In genomic region chr15:83220368-83221013, GRCm38 (mm10) we compare ENCODE assay signal across 20 mouse cellular contexts. TPM values are rescaled to one million over a fixed set of nuclear protein-coding genes. Genes with fewer than 3 reads are reported as not detected.
DNase-seq lines count a peak whose midpoint lies in the region; ATAC-seq and TF ChIP-seq lines count a peak whose summit lies in the region.
"Had no signal": no experiment of that assay in that cellular context is flagged by ENCODE, and none has a peak within 500 bp of the region (broad histone marks: within the 10 kb centered on the region; RNA-seq: fewer than 3 reads in every experiment).

No protein-coding gene starts in this region.

- no peak overlapping the region for H3K4me2 ChIP-seq in hindbrain, postnatal 0 days (ENCODE audit: low read depth, low read length)
- H3K4me2 ChIP-seq in lung, postnatal 0 days (replicated peaks; ENCODE audit: low read depth, low read length), result no peak overlapping the region
- H3K4me2 ChIP-seq in stomach, embryonic 14.5 days (replicated peaks; ENCODE audit: low read depth, low read length), result no peak overlapping the region
- H3K4me2 ChIP-seq: limb, embryonic 13.5 days; neural tube, embryonic 12.5 days had no signal

- no peak for TF ChIP-seq CTCF in hindbrain, postnatal 0 days (IDR thresholded peaks at IDR 0.05; ENCODE audit: low read depth)
- TF ChIP-seq CTCF in lung, postnatal 0 days (IDR thresholded peaks at IDR 0.05), result no peak

- peak overlapping the region; percentile 59; the same call in 1 of the 2 replicates for H3K27ac ChIP-seq in hindbrain, embryonic 10.5 days
- H3K27ac ChIP-seq in hindbrain, postnatal 0 days, result no peak overlapping the region; the same call in 1 of the 2 replicates
- H3K27ac ChIP-seq in lung, postnatal 0 days (ENCODE audit: low read length), result peak overlapping the region; percentile 32; the same call in 1 of the 2 replicates
- H3K27ac ChIP-seq in brown adipose tissue, adult 24 weeks (replicated peaks; ENCODE audit: low read depth, low read length), result peak overlapping the region; percentile 29
- peak overlapping the region; percentile 16; the same call in 1 of the 2 replicates for H3K27ac ChIP-seq in stomach, embryonic 14.5 days (ENCODE audit: low read length)
- H3K27ac ChIP-seq: left cerebral cortex, adult 2 months; limb, embryonic 13.5 days; liver, embryonic 14.5 days; neural tube, embryonic 12.5 days had no signal

- no peaks in the 10 kb centered on the region for H3K9me3 ChIP-seq in hindbrain, embryonic 10.5 days
- no peaks in the 10 kb centered on the region for H3K9me3 ChIP-seq in hindbrain, postnatal 0 days (ENCODE audit: low read length)
- H3K9me3 ChIP-seq in lung, postnatal 0 days (ENCODE audit: low read length), result no peaks in the 10 kb centered on the region
- H3K9me3 ChIP-seq in stomach, embryonic 14.5 days (ENCODE audit: control insufficient read depth, low read depth, low read length), result no peaks in the 10 kb centered on the region
- H3K9me3 ChIP-seq: neural tube, embryonic 12.5 days had no signal

- no peaks in the 10 kb centered on the region for H3K36me3 ChIP-seq in hindbrain, embryonic 10.5 days
- no peaks in the 10 kb centered on the region for H3K36me3 ChIP-seq in hindbrain, postnatal 0 days (ENCODE audit: insufficient read depth, low read length)
- no peaks in the 10 kb centered on the region for H3K36me3 ChIP-seq in lung, postnatal 0 days (ENCODE audit: insufficient read depth, low read length)
- no peaks in the 10 kb centered on the region for H3K36me3 ChIP-seq in stomach, embryonic 14.5 days (ENCODE audit: control insufficient read depth, insufficient read depth, low read length)
- H3K36me3 ChIP-seq: limb, embryonic 13.5 days; neural tube, embryonic 12.5 days had no signal

- ATAC-seq in hindbrain, postnatal 0 days, result no peak
- no peak for ATAC-seq in lung, postnatal 0 days
- ATAC-seq in stomach, embryonic 14.5 days (ENCODE audit: insufficient number of reproducible peaks, insufficient read depth, low FRiP score, low read depth), result no peak

- 51% methylated on average over 9 of the region's 9 CpGs for WGBS in hindbrain, embryonic 10.5 days
- 58% methylated on average over 9 of the region's 9 CpGs for WGBS in hindbrain, postnatal 0 days
- 55% methylated on average over 9 of the region's 9 CpGs for WGBS in lung, postnatal 0 days
- 58% methylated on average over 9 of the region's 9 CpGs for WGBS in stomach, embryonic 14.5 days

- H3K4me1 ChIP-seq in hindbrain, embryonic 10.5 days (replicated peaks), result peaks cover 42% of the 10 kb centered on the region
- peaks cover 15% of the 10 kb centered on the region for H3K4me1 ChIP-seq in hindbrain, postnatal 0 days (ENCODE audit: insufficient read depth, low read length)
- peaks cover 4% of the 10 kb centered on the region; the same call in 1 of the 2 replicates for H3K4me1 ChIP-seq in lung, postnatal 0 days (ENCODE audit: insufficient read depth, low read depth, low read length)
- peaks cover 20% of the 10 kb centered on the region for H3K4me1 ChIP-seq in brown adipose tissue, adult 24 weeks (ENCODE audit: control insufficient read depth, insufficient read depth, insufficient read length, low read length)
- peaks cover 35% of the 10 kb centered on the region for H3K4me1 ChIP-seq in stomach, embryonic 14.5 days (ENCODE audit: control insufficient read depth, insufficient read depth, low read length)

- TF ChIP-seq EP300 in lung, postnatal 0 days (IDR thresholded peaks at IDR 0.05), result no peak

- no peaks in the 10 kb centered on the region for H3K27me3 ChIP-seq in hindbrain, embryonic 10.5 days (ENCODE audit: insufficient read depth, poor library complexity, severe bottlenecking)
- H3K27me3 ChIP-seq in hindbrain, postnatal 0 days (ENCODE audit: insufficient read depth, low read length), result no peaks in the 10 kb centered on the region
- no peaks in the 10 kb centered on the region for H3K27me3 ChIP-seq in lung, postnatal 0 days (replicated peaks; ENCODE audit: insufficient read depth, low read length)
- no peaks in the 10 kb centered on the region for H3K27me3 ChIP-seq in stomach, embryonic 14.5 days (ENCODE audit: control insufficient read depth, insufficient read depth, low read length)
- H3K27me3 ChIP-seq: limb, embryonic 13.5 days; neural tube, embryonic 12.5 days had no signal

- DNase-seq in hindbrain, embryonic 10.5 days (ENCODE audit: low spot score), result no peak
- DNase-seq in hindbrain, postnatal 0 days (ENCODE audit: low spot score), result no peak
- DNase-seq in lung, postnatal 0 days (ENCODE audit: low spot score), result no peak
- no peak for DNase-seq in lung, postnatal 25 days (ENCODE audit: low spot score)
- no peak for DNase-seq in MN1 (ENCODE audit: low spot score)
- DNase-seq in adrenal gland, postnatal 36 days, result no peak
- DNase-seq: B cell, adult 2 months; cerebellum, postnatal 14 days; embryo, embryonic 11 days; gastrocnemius, postnatal 14 days; heart, postnatal 4 days; right cerebral cortex, postnatal 14 days; thymus, adult 2 months had no signal

- H3K4me3 ChIP-seq in hindbrain, embryonic 10.5 days, result no peak overlapping the region
- no peak overlapping the region for H3K4me3 ChIP-seq in hindbrain, postnatal 0 days (ENCODE audit: low read length)
- H3K4me3 ChIP-seq in lung, postnatal 0 days (ENCODE audit: low read depth, low read length), result no peak overlapping the region
- no peak overlapping the region for H3K4me3 ChIP-seq in brown adipose tissue, adult 24 weeks (ENCODE audit: insufficient read depth, low read depth, low read length)
- H3K4me3 ChIP-seq in stomach, embryonic 14.5 days (ENCODE audit: low read depth, low read length), result no peak overlapping the region
- H3K4me3 ChIP-seq: left cerebral cortex, adult 2 months; limb, embryonic 13.5 days; neural tube, embryonic 12.5 days had no signal

- H3K9ac ChIP-seq in hindbrain, postnatal 0 days (replicated peaks; ENCODE audit: low read length), result no peak overlapping the region
- no peak overlapping the region for H3K9ac ChIP-seq in lung, postnatal 0 days (replicated peaks; ENCODE audit: low read depth)
- no peak overlapping the region for H3K9ac ChIP-seq in stomach, embryonic 14.5 days (replicated peaks; ENCODE audit: low read depth, low read length)
- H3K9ac ChIP-seq: limb, embryonic 13.5 days; liver, embryonic 14.5 days; neural tube, embryonic 12.5 days had no signal

RNA-seq across cellular contexts. Expression of gene A4galt, which starts 31.1 kb away (rescaled TPM):
- polyA plus RNA-seq in hindbrain, embryonic 10.5 days (2016; fragmentation: Nextera tagmentation; extraction: Ambion mirVana), result 1.2 and 1.5 TPM in 2 replicates
- 7.1 and 14.8 TPM in 2 replicates for total RNA-seq in hindbrain, postnatal 0 days (2014; rRNA removed)
- 6.7 and 7.1 TPM in 2 replicates for polyA plus RNA-seq in hindbrain, postnatal 0 days (2015; fragmentation: Nextera tagmentation; extraction: Ambion mirVana)
- polyA plus RNA-seq in lung, postnatal 0 days (2015; fragmentation: Nextera tagmentation; extraction: Ambion mirVana), result 15.2 and 16.0 TPM in 2 replicates
- 2.9 TPM in 2 replicates for polyA plus RNA-seq in brown adipose tissue, adult 24 weeks (2012; ENCODE audit: insufficient read depth, insufficient read length, missing spikeins)
- 9.6 and 13.4 TPM in 2 replicates for polyA plus RNA-seq in stomach, embryonic 14.5 days (2014; fragmentation: Nextera tagmentation; extraction: Ambion mirVana)
- total RNA-seq in adrenal gland, postnatal 36 days (2021), result 10 to 100 TPM in 1 of 2 experiments, 1 to 10 TPM in 1; 6.6 to 10.9 TPM
- total RNA-seq: monocyte, adult 5-6 weeks had no signal

RNA-seq across cellular contexts. Expression of gene Cyb5r3, which starts 48.1 kb away (rescaled TPM):
- polyA plus RNA-seq in hindbrain, embryonic 10.5 days (2016; fragmentation: Nextera tagmentation; extraction: Ambion mirVana), result 240 and 270 TPM in 2 replicates
- total RNA-seq in hindbrain, postnatal 0 days (2014; rRNA removed), result 93.8 and 99.2 TPM in 2 replicates
- polyA plus RNA-seq in hindbrain, postnatal 0 days (2015; fragmentation: Nextera tagmentation; extraction: Ambion mirVana), result 117 and 136 TPM in 2 replicates
- 170 and 183 TPM in 2 replicates for polyA plus RNA-seq in lung, postnatal 0 days (2015; fragmentation: Nextera tagmentation; extraction: Ambion mirVana)
- 84.4 and 166 TPM in 2 replicates for polyA plus RNA-seq in brown adipose tissue, adult 24 weeks (2012; ENCODE audit: insufficient read depth, insufficient read length, missing spikeins)
- polyA plus RNA-seq in stomach, embryonic 14.5 days (2014; fragmentation: Nextera tagmentation; extraction: Ambion mirVana), result 207 and 214 TPM in 2 replicates
- 100 to 1,000 TPM; 319 to 365 TPM for total RNA-seq in adrenal gland, postnatal 36 days (2021)
